Mouse (Mus musculus) testis, adult 2 months (tissue): ENCODE results near the gene Mindy3.

Experiments used
- CTCF ChIP-seq: fragments of 200-500 bp; IDR thresholded peaks from 2 replicates; pipeline ENCODE4 v1.5.1; 2012; ENCODE audit warnings: low read depth, mild to moderate bottlenecking, inconsistent platforms, low read length, moderate library complexity; ENCODE audit not compliant: control insufficient read depth, insufficient read depth, insufficient replicate concordance
- POLR2A ChIP-seq: fragments of 200-500 bp; IDR thresholded peaks from 2 replicates; pipeline ENCODE4 v1.6.1; 2012; ENCODE audit warnings: low read depth, mild to moderate bottlenecking, inconsistent platforms, low read length, moderate library complexity; ENCODE audit not compliant: control insufficient read depth

GRCm38 (mm10) chr2:12389028-12389427 lies 30.2 kb downstream of the Mindy3 start:
- TF ChIP-seq POLR2A, result no peak
- peak; percentile 5; the same call in 1 of the 2 replicates for TF ChIP-seq CTCF
